Mouse (Mus musculus) ES-E14 (cell line): Measurements from ENCODE around the gene Vps36.

Source experiments
- MAFK ChIP-seq: IDR thresholded peaks from 2 replicates; pipeline ENCODE4 v1.6.1; 2014; ENCODE audit warnings: mild to moderate bottlenecking, low read depth, low read length, inconsistent platforms; ENCODE audit not compliant: insufficient read depth
- ZC3H11A ChIP-seq: IDR thresholded peaks from 2 replicates; pipeline ENCODE4 v1.6.1; 2012; ENCODE audit warnings: low read depth, mild to moderate bottlenecking, inconsistent platforms, low read length, borderline replicate concordance
- ZNF384 ChIP-seq: IDR thresholded peaks from 2 replicates; pipeline ENCODE4 v1.6.1; 2012; ENCODE audit warnings: low read depth, low read length, inconsistent platforms

- no peak for TF ChIP-seq MAFK
- TF ChIP-seq ZNF384, result no peak
- no peak for TF ChIP-seq ZC3H11A
Measured at GRCm38 (mm10) chr8:22214826-22215225, 22.2 kb downstream of the Vps36 start.
